Mouse (Mus musculus): ENCODE measurements around the gene Fam102b. TPM values are rescaled to one million over a fixed set of nuclear protein-coding genes. Genes with fewer than 3 reads are reported as not detected.
A peak's percentile ranks its signal among the peaks of the same experiment; 100 is the strongest.

Fam102b gene
- polyA plus RNA-seq, 1 experiment, result 8.2 TPM

DNA sequence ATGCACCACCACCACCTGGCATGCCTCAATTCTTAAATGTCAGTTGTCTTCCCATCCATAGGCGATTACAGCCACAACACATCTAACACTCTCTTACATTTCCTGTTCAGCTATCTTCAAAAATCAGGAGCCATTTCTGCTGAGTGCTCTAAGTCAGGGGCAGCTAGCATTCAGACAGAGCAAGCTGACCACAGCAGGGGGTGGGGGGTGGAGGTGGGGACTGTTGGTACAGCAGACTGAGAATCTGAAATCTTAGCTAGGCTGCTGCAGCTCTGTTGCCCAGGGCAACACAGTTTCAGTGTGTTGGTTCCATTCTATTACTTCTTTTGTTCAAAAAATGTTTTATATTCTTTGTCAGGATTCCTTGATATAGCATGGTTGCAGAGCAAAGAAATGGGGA lies 40.9 kb downstream of the Fam102b start:
- no peak overlapping the region for H3ac ChIP-seq (ENCODE audit: control insufficient read depth, insufficient read length, low read depth)
- no peaks in the 10 kb centered on the region for H3K79me2 ChIP-seq (ENCODE audit: control insufficient read depth, insufficient read depth)
- TF ChIP-seq MYOD1 (IDR thresholded peaks at IDR 0.05; ENCODE audit: control insufficient read depth, insufficient read length, low read depth) (no peak), USF1 (IDR thresholded peaks at IDR 0.05; ENCODE audit: low read depth) (no peak), CEBPB (IDR thresholded peaks at IDR 0.05; ENCODE audit: low read depth) (no peak), MAX (IDR thresholded peaks at IDR 0.05) (no peak), MYOG (IDR thresholded peaks at IDR 0.05; ENCODE audit: control insufficient read depth, extremely low read depth, insufficient read length) (no peak), CTCF (IDR thresholded peaks at IDR 0.05; ENCODE audit: control insufficient read depth, insufficient read depth, insufficient read length) (no peak), FOSL1 (IDR thresholded peaks at IDR 0.05; ENCODE audit: insufficient read depth, low read length, poor library complexity, severe bottlenecking) (no peak)
- peaks cover 42% of the 10 kb centered on the region for H3K36me3 ChIP-seq (ENCODE audit: control insufficient read depth, insufficient read depth)
- no peaks in the 10 kb centered on the region for H3K27me3 ChIP-seq (ENCODE audit: control insufficient read depth, insufficient read depth, insufficient read length)
- H3K4me3 ChIP-seq (ENCODE audit: insufficient read depth, poor library complexity, severe bottlenecking), result no peak overlapping the region
- H3K79me3 ChIP-seq (ENCODE audit: low read depth), result no peaks in the 10 kb centered on the region

DNA sequence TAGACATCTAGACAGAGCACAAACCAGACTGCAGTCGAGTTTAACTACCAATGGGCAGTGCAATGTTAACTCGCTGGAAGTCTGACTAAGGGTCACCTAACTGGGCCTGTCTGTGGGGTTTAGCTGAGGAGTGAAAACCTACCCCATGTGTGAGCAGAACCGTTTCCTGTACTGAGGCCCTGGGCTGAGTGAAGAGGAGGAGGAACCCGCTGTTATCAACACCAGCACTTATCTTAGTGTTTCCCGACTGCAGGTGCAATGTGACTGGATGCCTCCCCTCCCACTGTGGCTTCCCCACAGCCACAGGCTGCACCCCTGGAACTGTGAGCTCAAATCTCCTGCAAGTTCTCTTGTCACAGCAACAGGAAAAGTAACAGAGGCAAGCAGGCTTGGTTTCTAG lies 43.4 kb downstream of the Fam102b start:
- no peak overlapping the region for H3ac ChIP-seq (ENCODE audit: control insufficient read depth, insufficient read length, low read depth)
- H3K27me3 ChIP-seq (ENCODE audit: control insufficient read depth, insufficient read depth, insufficient read length), result no peaks in the 10 kb centered on the region
- no peak overlapping the region for H3K4me3 ChIP-seq (ENCODE audit: insufficient read depth, poor library complexity, severe bottlenecking)
- H3K36me3 ChIP-seq (ENCODE audit: control insufficient read depth, insufficient read depth), result peaks cover 31% of the 10 kb centered on the region
- no peaks in the 10 kb centered on the region for H3K79me2 ChIP-seq (ENCODE audit: control insufficient read depth, insufficient read depth)
- TF ChIP-seq CTCF (IDR thresholded peaks at IDR 0.05; ENCODE audit: control insufficient read depth, insufficient read depth, insufficient read length) (no peak), FOSL1 (IDR thresholded peaks at IDR 0.05; ENCODE audit: insufficient read depth, low read length, poor library complexity, severe bottlenecking) (no peak), MYOD1 (IDR thresholded peaks at IDR 0.05; ENCODE audit: control insufficient read depth, insufficient read length, low read depth) (no peak), CEBPB (IDR thresholded peaks at IDR 0.05; ENCODE audit: low read depth) (no peak), MAX (IDR thresholded peaks at IDR 0.05) (no peak), MYOG (IDR thresholded peaks at IDR 0.05; ENCODE audit: control insufficient read depth, extremely low read depth, insufficient read length) (no peak), USF1 (IDR thresholded peaks at IDR 0.05; ENCODE audit: low read depth) (no peak)
- no peaks in the 10 kb centered on the region for H3K79me3 ChIP-seq (ENCODE audit: low read depth)

DNA sequence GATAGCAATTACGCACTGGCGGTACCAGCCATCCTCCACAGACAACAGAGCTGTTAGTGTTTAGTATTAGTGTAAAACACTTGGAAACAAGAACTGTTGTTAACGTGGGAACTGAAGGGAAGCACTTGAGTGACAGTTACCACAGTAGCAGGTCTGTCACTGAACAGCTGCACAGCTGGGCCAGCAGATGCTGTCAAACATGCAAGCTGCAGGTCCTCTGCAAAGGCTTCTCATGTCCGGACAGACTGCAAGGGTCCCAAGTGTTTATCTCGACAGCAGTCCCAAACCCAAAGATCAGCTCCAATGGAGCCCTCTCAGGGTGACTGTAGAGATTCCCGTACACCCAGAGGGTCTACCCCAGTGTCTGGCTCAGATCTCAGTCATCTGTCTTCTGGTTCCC lies 45.5 kb downstream of the Fam102b start:
- Histone ChIP-seq H3ac (ENCODE audit: control insufficient read depth, insufficient read length, low read depth) (no peak overlapping the region), H3K79me2 (ENCODE audit: control insufficient read depth, insufficient read depth) (no peaks in the 10 kb centered on the region), H3K79me3 (ENCODE audit: low read depth) (no peaks in the 10 kb centered on the region), H3K27me3 (ENCODE audit: control insufficient read depth, insufficient read depth, insufficient read length) (no peaks in the 10 kb centered on the region), H3K4me3 (ENCODE audit: insufficient read depth, poor library complexity, severe bottlenecking) (no peak overlapping the region), H3K36me3 (ENCODE audit: control insufficient read depth, insufficient read depth) (peaks cover 46% of the 10 kb centered on the region)
- TF ChIP-seq CEBPB (IDR thresholded peaks at IDR 0.05; ENCODE audit: low read depth) (no peak), MAX (IDR thresholded peaks at IDR 0.05) (no peak), USF1 (IDR thresholded peaks at IDR 0.05; ENCODE audit: low read depth) (no peak), FOSL1 (IDR thresholded peaks at IDR 0.05; ENCODE audit: insufficient read depth, low read length, poor library complexity, severe bottlenecking) (no peak), CTCF (IDR thresholded peaks at IDR 0.05; ENCODE audit: control insufficient read depth, insufficient read depth, insufficient read length) (no peak), MYOD1 (IDR thresholded peaks at IDR 0.05; ENCODE audit: control insufficient read depth, insufficient read length, low read depth) (no peak), MYOG (IDR thresholded peaks at IDR 0.05; ENCODE audit: control insufficient read depth, extremely low read depth, insufficient read length) (no peak)

DNA sequence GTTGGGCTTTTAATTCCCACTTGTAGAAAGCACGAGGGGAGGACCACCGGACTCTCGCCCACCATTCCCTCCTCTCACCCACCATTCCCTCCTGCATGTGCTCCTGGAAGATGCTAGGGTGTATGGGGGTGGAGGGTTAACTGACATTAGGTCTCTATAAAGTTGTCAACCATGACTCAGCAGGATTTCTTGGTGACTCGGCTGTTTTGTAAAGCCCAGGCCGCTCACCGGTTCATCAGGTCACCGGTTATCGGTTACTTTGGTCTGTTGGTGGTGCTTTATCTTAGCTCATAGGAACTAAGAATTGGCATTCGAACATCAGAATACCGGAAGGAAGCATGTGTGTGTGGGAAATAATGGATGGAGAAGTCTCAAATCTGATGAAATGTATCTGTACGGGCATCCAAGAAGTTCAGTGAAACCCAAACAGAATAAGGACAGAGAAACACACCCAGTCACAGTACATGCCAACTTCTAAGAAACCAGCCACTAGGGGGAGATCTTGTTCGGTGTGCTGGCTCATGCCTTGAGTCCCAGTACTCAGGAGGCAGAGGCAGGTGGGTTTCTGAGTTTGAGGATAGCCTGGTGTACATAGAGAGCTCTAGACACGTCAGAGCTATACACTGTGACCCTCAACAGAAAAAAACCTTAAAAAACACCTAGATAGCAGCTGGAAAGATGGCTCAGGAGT lies 49.9 kb downstream of the Fam102b start:
- H3K79me3 ChIP-seq (ENCODE audit: low read depth), result no peaks in the 10 kb centered on the region
- no peak overlapping the region for H3K4me3 ChIP-seq (ENCODE audit: insufficient read depth, poor library complexity, severe bottlenecking)
- no peak overlapping the region for H3ac ChIP-seq (ENCODE audit: control insufficient read depth, insufficient read length, low read depth)
- TF ChIP-seq MYOG (IDR thresholded peaks at IDR 0.05; ENCODE audit: control insufficient read depth, extremely low read depth, insufficient read length) (no peak), CEBPB (IDR thresholded peaks at IDR 0.05; ENCODE audit: low read depth) (no peak), MAX (IDR thresholded peaks at IDR 0.05) (no peak), FOSL1 (IDR thresholded peaks at IDR 0.05; ENCODE audit: insufficient read depth, low read length, poor library complexity, severe bottlenecking) (no peak), CTCF (IDR thresholded peaks at IDR 0.05; ENCODE audit: control insufficient read depth, insufficient read depth, insufficient read length) (no peak), MYOD1 (IDR thresholded peaks at IDR 0.05; ENCODE audit: control insufficient read depth, insufficient read length, low read depth) (no peak), USF1 (IDR thresholded peaks at IDR 0.05; ENCODE audit: low read depth) (no peak)
- H3K27me3 ChIP-seq (ENCODE audit: control insufficient read depth, insufficient read depth, insufficient read length), result no peaks in the 10 kb centered on the region
- H3K79me2 ChIP-seq (ENCODE audit: control insufficient read depth, insufficient read depth), result no peaks in the 10 kb centered on the region
- H3K36me3 ChIP-seq (ENCODE audit: control insufficient read depth, insufficient read depth), result peaks cover 59% of the 10 kb centered on the region

DNA sequence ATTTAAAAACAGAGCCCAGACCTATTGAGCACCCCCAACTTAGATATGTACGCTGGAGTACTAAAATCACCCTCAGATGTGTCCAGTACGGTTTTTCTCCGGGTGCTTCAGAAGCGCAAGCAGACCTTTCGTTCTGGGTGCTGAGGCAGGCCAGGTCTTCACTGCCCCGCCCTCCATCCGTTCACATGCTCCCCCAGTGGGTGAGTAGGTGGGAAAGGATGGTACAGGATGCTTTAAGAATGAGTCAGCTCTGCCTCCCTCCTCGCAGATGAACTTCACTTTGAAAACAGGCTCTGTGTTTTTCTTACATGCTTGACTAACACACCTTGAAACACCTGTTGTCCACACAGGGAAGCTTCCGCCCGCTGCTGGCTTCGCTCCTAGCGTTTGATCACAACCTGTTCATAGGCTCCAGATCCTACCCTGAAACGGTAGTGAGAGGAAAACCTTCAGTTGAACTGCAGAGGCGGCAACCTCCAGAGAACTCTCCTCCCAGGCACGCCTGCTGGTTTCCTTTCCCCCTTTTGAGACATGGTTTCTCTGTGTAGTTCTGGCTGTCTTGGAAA lies 52.4 kb downstream of the Fam102b start:
- Histone ChIP-seq H3K36me3 (ENCODE audit: control insufficient read depth, insufficient read depth) (peaks cover 57% of the 10 kb centered on the region), H3K79me3 (ENCODE audit: low read depth) (no peaks in the 10 kb centered on the region), H3K4me3 (ENCODE audit: insufficient read depth, poor library complexity, severe bottlenecking) (no peak overlapping the region), H3ac (ENCODE audit: control insufficient read depth, insufficient read length, low read depth) (no peak overlapping the region), H3K79me2 (ENCODE audit: control insufficient read depth, insufficient read depth) (no peaks in the 10 kb centered on the region), H3K27me3 (ENCODE audit: control insufficient read depth, insufficient read depth, insufficient read length) (no peaks in the 10 kb centered on the region)
- peak; percentile 37 for TF ChIP-seq MYOD1 (IDR thresholded peaks at IDR 0.05; ENCODE audit: control insufficient read depth, insufficient read length, low read depth)
- TF ChIP-seq USF1 (IDR thresholded peaks at IDR 0.05; ENCODE audit: low read depth), result no peak
- TF ChIP-seq CTCF (IDR thresholded peaks at IDR 0.05; ENCODE audit: control insufficient read depth, insufficient read depth, insufficient read length), result no peak
- TF ChIP-seq CEBPB (IDR thresholded peaks at IDR 0.05; ENCODE audit: low read depth), result no peak
- TF ChIP-seq MAX (IDR thresholded peaks at IDR 0.05), result no peak
